ENCODE assay signal across 13 mouse cellular contexts in genomic region chr11:16935577-16936236, GRCm38 (mm10). TPM values are rescaled to one million over a fixed set of nuclear protein-coding genes. Genes with fewer than 3 reads are reported as not detected.
DNase-seq lines count a peak whose midpoint lies in the region; TF ChIP-seq lines count a peak whose summit lies in the region.
"Had no signal": no experiment of that assay in that cellular context is flagged by ENCODE, and none has a peak within 500 bp of the region (broad histone marks: within the 10 kb centered on the region; RNA-seq: fewer than 3 reads in every experiment).

No protein-coding gene starts in this region.

- H3K4me1 ChIP-seq in kidney, adult 2 months (ENCODE audit: control insufficient read depth, insufficient read depth, low read length): no peaks in the 10 kb centered on the region
- no peaks in the 10 kb centered on the region for H3K4me1 ChIP-seq in forebrain, embryonic 10.5 days
- H3K4me1 ChIP-seq: heart, embryonic 15.5 days had no signal

- DNase-seq in adrenal gland, postnatal 10 days: peak; percentile 26
- no peak for DNase-seq in adrenal gland, adult 8-10 months
- DNase-seq in kidney, adult 2 months: peak; percentile 62
- DNase-seq in kidney, postnatal 4 days: no peak
- DNase-seq in NIH3T3 (ENCODE audit: low read depth): peak; percentile 17
- peak; percentile 52 for DNase-seq in gastrocnemius, postnatal 14 days
- DNase-seq in right cerebral cortex, adult 18-20 months: no peak
- DNase-seq in forebrain, embryonic 10.5 days (ENCODE audit: extremely low spot score, low spot score): no peak
- DNase-seq: cerebellum, adult 9-11 months; liver; lung, postnatal 36 days; right cerebral cortex, postnatal 4 days had no signal

- no peak overlapping the region for H3K27ac ChIP-seq in kidney, adult 2 months (ENCODE audit: insufficient read depth, low read depth, low read length)
- no peak overlapping the region for H3K27ac ChIP-seq in forebrain, embryonic 10.5 days
- H3K27ac ChIP-seq: heart, embryonic 15.5 days had no signal

- no peak overlapping the region for H3K4me3 ChIP-seq in kidney, adult 2 months (ENCODE audit: insufficient read depth, low read depth, low read length)
- no peak overlapping the region for H3K4me3 ChIP-seq in forebrain, embryonic 10.5 days
- H3K4me3 ChIP-seq: heart, embryonic 15.5 days had no signal

- H3K27me3 ChIP-seq in kidney, adult 2 months (replicated peaks; ENCODE audit: control insufficient read depth, insufficient read depth, low read length): no peaks in the 10 kb centered on the region
- H3K27me3 ChIP-seq in forebrain, embryonic 10.5 days (ENCODE audit: poor library complexity, severe bottlenecking): no peaks in the 10 kb centered on the region
- H3K27me3 ChIP-seq: heart, embryonic 15.5 days had no signal

- no peak for TF ChIP-seq CTCF in kidney, adult 2 months (conservative IDR thresholded peaks at IDR 0.05; ENCODE audit: insufficient read depth, insufficient read length, low read depth, low read length)

- H3K36me3 ChIP-seq in kidney, adult 2 months (ENCODE audit: control insufficient read depth, insufficient read depth, low read length): no peaks in the 10 kb centered on the region
- H3K36me3 ChIP-seq in forebrain, embryonic 10.5 days (replicated peaks): no peaks in the 10 kb centered on the region; the same call in 1 of the 2 replicates
- H3K36me3 ChIP-seq: heart, embryonic 15.5 days had no signal

- 52% methylated on average over 6 of the region's 6 CpGs for WGBS in kidney, adult 2 months
- 72% methylated on average over 6 of the region's 6 CpGs for WGBS in forebrain, embryonic 10.5 days

- intact Hi-C loops in gastrocnemius, postnatal 14 days (cut with DNase I; ENCODE audit: low total_unique reads): no loop called here

- no peaks in the 10 kb centered on the region for H3K9me3 ChIP-seq in forebrain, embryonic 10.5 days
- H3K9me3 ChIP-seq: heart, embryonic 15.5 days had no signal

- TF ChIP-seq POLR2A in kidney, adult 2 months (IDR thresholded peaks at IDR 0.05; ENCODE audit: low read depth, low read length): no peak

RNA-seq across cellular contexts. Expression of gene Fbxo48, which starts 15.5 kb away (rescaled TPM):
- 1 to 10 TPM; 1.3 to 2.1 TPM for total RNA-seq in adrenal gland, postnatal 10 days (2021)
- under 1 TPM; 0.12 to 0.75 (median 0.35) TPM for total RNA-seq in adrenal gland, adult 8-10 months (2022)
- polyA plus RNA-seq in kidney, adult 2 months (2012; rRNA removed): 0.08 and 0.11 TPM in 2 replicates
- under 1 TPM; 0.16 to 0.42 TPM for total RNA-seq in gastrocnemius, postnatal 14 days (2021)
- polyA plus RNA-seq in forebrain, embryonic 10.5 days (2016; fragmentation: Nextera tagmentation; extraction: Ambion mirVana): 2.2 TPM in 2 replicates

Comparison
In these comparisons a context has a peak if more than half of its experiments do, and no peak if none do; other contexts are left out.
1. DNase-seq: peak in adrenal gland, postnatal 10 days (single experiment), kidney, adult 2 months (single experiment), NIH3T3 (single experiment) and gastrocnemius, postnatal 14 days (single experiment); none in adrenal gland, adult 8-10 months (single experiment), kidney, postnatal 4 days (0 of 2), right cerebral cortex, adult 18-20 months (single experiment) and forebrain, embryonic 10.5 days (single experiment).